Mouse (Mus musculus): ENCODE results near the gene Mphosph8. TPM values are rescaled to one million over a fixed set of nuclear protein-coding genes. Genes with fewer than 3 reads are reported as not detected.

Gene Mphosph8
- 25.5 and 31.5 TPM in 2 replicates for polyA plus RNA-seq (2014; fragmentation: Nextera tagmentation; extraction: Ambion mirVana)

GRCm38 (mm10) chr14:56667969-56668802 is at the start of gene Mphosph8:
TSS of gene Mphosph8 (plus strand) at chr14:56668248.
- Histone ChIP-seq H3K9me3 (ENCODE audit: control insufficient read depth, low read length) (no peaks in the 10 kb centered on the region), H3K9ac (ENCODE audit: low read length) (peak within 1 kb of the TSS; percentile 79), H3K4me2 (ENCODE audit: low read length) (peak within 1 kb of the TSS; percentile 81), H3K4me3 (ENCODE audit: control insufficient read depth in 1 of 2, insufficient read depth in 1 of 2, low read depth in 1 of 2, low read length in 2 of 2) (peak within 1 kb of the TSS; percentile 65 to 76), H3K4me1 (ENCODE audit: control insufficient read depth in 2 of 2, insufficient read depth in 2 of 2, low read length in 2 of 2) (peaks cover 0 to 20% of the 10 kb centered on the region in 2 experiments; a peak in 3 of 4 replicates), H3K27me3 (ENCODE audit: control insufficient read depth, insufficient read depth, low read length) (no peaks in the 10 kb centered on the region), H3K36me3 (ENCODE audit: control insufficient read depth, insufficient read depth, low read length) (peaks cover 12% of the 10 kb centered on the region), H3K27ac (replicated peaks in 1 of 2; ENCODE audit: control insufficient read depth in 1 of 2, insufficient read depth in 1 of 2, low read depth in 2 of 2, low read length in 2 of 2) (peak within 1 kb of the TSS; percentile 87 to 89)
- under 1% methylated on average over 69 of the region's 70 CpGs for WGBS
- ATAC-seq (ENCODE audit: insufficient number of reproducible peaks, insufficient read depth, low FRiP score, low read depth): peak; percentile 99

- 90% methylated on average over 8 of the region's 8 CpGs for WGBS
- no peak overlapping the region for H3K27ac ChIP-seq (replicated peaks in 1 of 2; ENCODE audit: control insufficient read depth in 1 of 2, insufficient read depth in 1 of 2, low read depth in 2 of 2, low read length in 2 of 2)
Observed at GRCm38 (mm10) chr14:56620425-56620824, 47.6 kb upstream of the Mphosph8 start.

GRCm38 (mm10) chr14:56626202-56626601 is 41.8 kb upstream of the Mphosph8 start:
- no peaks in the 10 kb centered on the region for H3K4me1 ChIP-seq (ENCODE audit: control insufficient read depth in 2 of 2, insufficient read depth in 2 of 2, low read length in 2 of 2)
- peaks cover 91% of the 10 kb centered on the region for H3K36me3 ChIP-seq (ENCODE audit: control insufficient read depth, insufficient read depth, low read length)
- H3K9ac ChIP-seq (ENCODE audit: low read length): no peak overlapping the region
- H3K4me2 ChIP-seq (ENCODE audit: low read length): no peak overlapping the region
- H3K27ac ChIP-seq (replicated peaks in 1 of 2; ENCODE audit: control insufficient read depth in 1 of 2, insufficient read depth in 1 of 2, low read depth in 2 of 2, low read length in 2 of 2): no peak overlapping the region
- H3K27me3 ChIP-seq (ENCODE audit: control insufficient read depth, insufficient read depth, low read length): no peaks in the 10 kb centered on the region
- no peak overlapping the region for H3K4me3 ChIP-seq (ENCODE audit: control insufficient read depth in 1 of 2, insufficient read depth in 1 of 2, low read depth in 1 of 2, low read length in 2 of 2)
- ATAC-seq (ENCODE audit: insufficient number of reproducible peaks, insufficient read depth, low FRiP score, low read depth): no peak
- 81% methylated on average over 4 of the region's 4 CpGs for WGBS
- no peaks in the 10 kb centered on the region for H3K9me3 ChIP-seq (ENCODE audit: control insufficient read depth, low read length)

More at GRCm38 (mm10) chr14:56620425-56620824, 47.6 kb upstream of the Mphosph8 start:
- Histone ChIP-seq H3K4me3 (ENCODE audit: control insufficient read depth in 1 of 2, insufficient read depth in 1 of 2, low read depth in 1 of 2, low read length in 2 of 2) (no peak overlapping the region), H3K27me3 (ENCODE audit: control insufficient read depth, insufficient read depth, low read length) (no peaks in the 10 kb centered on the region), H3K9ac (ENCODE audit: low read length) (no peak overlapping the region), H3K36me3 (ENCODE audit: control insufficient read depth, insufficient read depth, low read length) (peaks cover 94% of the 10 kb centered on the region), H3K4me2 (ENCODE audit: low read length) (no peak overlapping the region), H3K4me1 (ENCODE audit: control insufficient read depth in 2 of 2, insufficient read depth in 2 of 2, low read length in 2 of 2) (no peaks in the 10 kb centered on the region), H3K9me3 (ENCODE audit: control insufficient read depth, low read length) (no peaks in the 10 kb centered on the region)
- ATAC-seq (ENCODE audit: insufficient number of reproducible peaks, insufficient read depth, low FRiP score, low read depth): no peak

GRCm38 (mm10) chr14:56628336-56628735 is 39.7 kb upstream of the Mphosph8 start:
- 82% methylated on average over 3 of the region's 3 CpGs for WGBS
- ATAC-seq (ENCODE audit: insufficient number of reproducible peaks, insufficient read depth, low FRiP score, low read depth): no peak

GRCm38 (mm10) chr14:56631109-56631508 is 36.9 kb upstream of the Mphosph8 start:
- Histone ChIP-seq H3K4me3 (ENCODE audit: control insufficient read depth in 1 of 2, insufficient read depth in 1 of 2, low read depth in 1 of 2, low read length in 2 of 2) (no peak overlapping the region), H3K36me3 (ENCODE audit: control insufficient read depth, insufficient read depth, low read length) (peaks cover 83% of the 10 kb centered on the region), H3K27me3 (ENCODE audit: control insufficient read depth, insufficient read depth, low read length) (no peaks in the 10 kb centered on the region), H3K9me3 (ENCODE audit: control insufficient read depth, low read length) (no peaks in the 10 kb centered on the region), H3K4me2 (ENCODE audit: low read length) (no peak overlapping the region), H3K4me1 (ENCODE audit: control insufficient read depth in 2 of 2, insufficient read depth in 2 of 2, low read length in 2 of 2) (no peaks in the 10 kb centered on the region), H3K9ac (ENCODE audit: low read length) (no peak overlapping the region), H3K27ac (replicated peaks in 1 of 2; ENCODE audit: control insufficient read depth in 1 of 2, insufficient read depth in 1 of 2, low read depth in 2 of 2, low read length in 2 of 2) (no peak overlapping the region)
- WGBS: 80% methylated on average over 2 of the region's 2 CpGs
- no peak for ATAC-seq (ENCODE audit: insufficient number of reproducible peaks, insufficient read depth, low FRiP score, low read depth)

More at GRCm38 (mm10) chr14:56628336-56628735, 39.7 kb upstream of the Mphosph8 start:
- Histone ChIP-seq H3K4me2 (ENCODE audit: low read length) (no peak overlapping the region), H3K9ac (ENCODE audit: low read length) (no peak overlapping the region), H3K9me3 (ENCODE audit: control insufficient read depth, low read length) (no peaks in the 10 kb centered on the region), H3K27ac (replicated peaks in 1 of 2; ENCODE audit: control insufficient read depth in 1 of 2, insufficient read depth in 1 of 2, low read depth in 2 of 2, low read length in 2 of 2) (no peak overlapping the region), H3K27me3 (ENCODE audit: control insufficient read depth, insufficient read depth, low read length) (no peaks in the 10 kb centered on the region), H3K36me3 (ENCODE audit: control insufficient read depth, insufficient read depth, low read length) (peaks cover 85% of the 10 kb centered on the region), H3K4me3 (ENCODE audit: control insufficient read depth in 1 of 2, insufficient read depth in 1 of 2, low read depth in 1 of 2, low read length in 2 of 2) (no peak overlapping the region), H3K4me1 (ENCODE audit: control insufficient read depth in 2 of 2, insufficient read depth in 2 of 2, low read length in 2 of 2) (no peaks in the 10 kb centered on the region)

GRCm38 (mm10) chr14:56647206-56647605 is 20.8 kb upstream of the Mphosph8 start:
- no peak overlapping the region for H3K4me3 ChIP-seq (ENCODE audit: control insufficient read depth in 1 of 2, insufficient read depth in 1 of 2, low read depth in 1 of 2, low read length in 2 of 2)
- no peak overlapping the region for H3K4me2 ChIP-seq (ENCODE audit: low read length)
- peaks cover 61% of the 10 kb centered on the region for H3K36me3 ChIP-seq (ENCODE audit: control insufficient read depth, insufficient read depth, low read length)
- H3K9me3 ChIP-seq (ENCODE audit: control insufficient read depth, low read length): no peaks in the 10 kb centered on the region; the same call in 1 of the 2 replicates
- no peak overlapping the region for H3K9ac ChIP-seq (ENCODE audit: low read length)
- WGBS: 69% methylated on average over 7 of the region's 7 CpGs
- no peaks in the 10 kb centered on the region for H3K27me3 ChIP-seq (ENCODE audit: control insufficient read depth, insufficient read depth, low read length)
- ATAC-seq (ENCODE audit: insufficient number of reproducible peaks, insufficient read depth, low FRiP score, low read depth): no peak
- no peaks in the 10 kb centered on the region for H3K4me1 ChIP-seq (ENCODE audit: control insufficient read depth in 2 of 2, insufficient read depth in 2 of 2, low read length in 2 of 2)
- H3K27ac ChIP-seq (replicated peaks in 1 of 2; ENCODE audit: control insufficient read depth in 1 of 2, insufficient read depth in 1 of 2, low read depth in 2 of 2, low read length in 2 of 2): no peak overlapping the region

GRCm38 (mm10) chr14:56649448-56649847 is 18.6 kb upstream of the Mphosph8 start:
- H3K27me3 ChIP-seq (ENCODE audit: control insufficient read depth, insufficient read depth, low read length): no peaks in the 10 kb centered on the region
- ATAC-seq (ENCODE audit: insufficient number of reproducible peaks, insufficient read depth, low FRiP score, low read depth): no peak
- H3K4me2 ChIP-seq (ENCODE audit: low read length): no peak overlapping the region
- peaks cover 69% of the 10 kb centered on the region for H3K36me3 ChIP-seq (ENCODE audit: control insufficient read depth, insufficient read depth, low read length)
- peaks cover 11% of the 10 kb centered on the region for H3K9me3 ChIP-seq (ENCODE audit: control insufficient read depth, low read length)
- no peak overlapping the region for H3K9ac ChIP-seq (ENCODE audit: low read length)
- H3K27ac ChIP-seq (replicated peaks in 1 of 2; ENCODE audit: control insufficient read depth in 1 of 2, insufficient read depth in 1 of 2, low read depth in 2 of 2, low read length in 2 of 2): no peak overlapping the region
- H3K4me1 ChIP-seq (ENCODE audit: control insufficient read depth in 2 of 2, insufficient read depth in 2 of 2, low read length in 2 of 2): no peaks in the 10 kb centered on the region
- no peak overlapping the region for H3K4me3 ChIP-seq (ENCODE audit: control insufficient read depth in 1 of 2, insufficient read depth in 1 of 2, low read depth in 1 of 2, low read length in 2 of 2)
